Mouse (Mus musculus) bone marrow, adult 2 months (tissue): Measurements from ENCODE around the gene Gm3099. TPM values are rescaled to one million over a fixed set of nuclear protein-coding genes. Genes with fewer than 3 reads are reported as not detected.
"Not testable (repeated sequence)": the region's sequence is repeated elsewhere in the genome, so short reads cannot be mapped to it uniquely, and the experiment has no call there.

Experiments used
- H3K27ac ChIP-seq: fragments of 200-500 bp; 2 replicates; pipeline ENCODE4 v1.5.1; 2012; ENCODE audit warnings: low read depth, mild to moderate bottlenecking, control low read depth, inconsistent platforms, low read length; ENCODE audit not compliant: control insufficient read depth, poor library complexity, insufficient read depth
- H3K4me1 ChIP-seq: fragments of 200-500 bp; 2 replicates; pipeline ENCODE4 v1.6.1; 2011; ENCODE audit warnings: low read length; ENCODE audit not compliant: control insufficient read depth, insufficient read depth
- H3K4me3 ChIP-seq: fragments of 200-500 bp; replicated peaks from 2 replicates; pipeline ENCODE3; 2011; ENCODE audit warnings: mild to moderate bottlenecking, low read depth, low read length, control low read depth; ENCODE audit not compliant: control insufficient read depth
- WGBS: fragments of 180-500 bp; shearing (Covaris S2); methylation state at CpG from one replicate; pipeline ENCODE4 v1.1.7; 2018; 5-methylcytosine and 5-hydroxymethylcytosine counted together
- polyA plus RNA-seq: library from polyadenylated mRNA; stranded (reverse); fragments of >200 nt; gene quantifications from 2 replicates; pipeline ENCODE4 v1.2.4, GENCODE M21; 2011; ENCODE audit warnings: low replicate concordance; ENCODE audit not compliant: missing spikeins, insufficient read depth, insufficient read length

Gene Gm3099
- not detected in 2 replicates for polyA plus RNA-seq

DNA sequence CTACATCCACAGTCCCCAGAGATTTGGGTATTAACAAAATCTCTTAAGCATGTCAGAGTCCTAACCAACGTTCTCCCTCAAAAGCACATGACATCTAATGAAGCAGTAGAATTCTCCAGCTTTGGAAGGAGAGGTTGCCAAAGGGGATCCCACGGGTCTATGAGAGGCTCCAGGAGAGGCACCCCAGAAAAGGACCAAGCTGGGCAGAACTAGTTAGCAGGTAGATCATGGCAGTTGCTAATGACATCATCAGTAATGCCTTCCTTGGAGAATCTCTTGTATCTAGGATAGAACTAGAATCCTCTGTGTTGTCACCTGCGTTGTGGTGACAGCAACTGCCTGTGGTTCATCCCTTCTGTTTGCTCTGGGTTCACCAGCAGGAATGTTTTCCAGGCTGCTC is at the start of gene Gm3099:
Gene Gm3099 (plus strand): TSS at position 301 of the 400 bp plus-strand sequence.
- 83% methylated on average over 1 of the region's 3 CpGs for WGBS
- not testable (repeated sequence) for H3K27ac ChIP-seq, H3K4me1 ChIP-seq, H3K4me3 ChIP-seq

DNA sequence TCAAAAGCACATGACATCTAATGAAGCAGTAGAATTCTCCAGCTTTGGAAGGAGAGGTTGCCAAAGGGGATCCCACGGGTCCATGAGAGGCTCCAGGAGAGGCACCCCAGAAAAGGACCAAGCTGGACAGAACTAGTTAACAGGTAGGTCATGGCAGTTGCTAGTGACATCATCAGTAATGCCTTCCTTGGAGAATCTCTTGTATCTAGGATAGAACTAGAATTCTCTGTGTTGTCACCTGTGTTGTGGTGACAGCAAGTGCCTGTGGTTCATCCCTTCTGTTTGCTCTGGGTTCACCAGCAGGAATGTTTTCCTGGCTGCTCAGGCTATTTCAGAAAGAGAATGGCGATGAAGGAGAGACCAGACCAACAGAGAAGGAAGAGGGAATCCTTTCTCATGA is 34.9 kb upstream of the Gm3099 start, which contains the start of gene Gm3095:
Gene Gm3095 (plus strand): TSS at position 301 of the 400 bp plus-strand sequence.
- H3K4me1 ChIP-seq, H3K27ac ChIP-seq, H3K4me3 ChIP-seq: not testable (repeated sequence)
- no CpG with 5 or more reads among the region's 2 CpGs for WGBS

DNA sequence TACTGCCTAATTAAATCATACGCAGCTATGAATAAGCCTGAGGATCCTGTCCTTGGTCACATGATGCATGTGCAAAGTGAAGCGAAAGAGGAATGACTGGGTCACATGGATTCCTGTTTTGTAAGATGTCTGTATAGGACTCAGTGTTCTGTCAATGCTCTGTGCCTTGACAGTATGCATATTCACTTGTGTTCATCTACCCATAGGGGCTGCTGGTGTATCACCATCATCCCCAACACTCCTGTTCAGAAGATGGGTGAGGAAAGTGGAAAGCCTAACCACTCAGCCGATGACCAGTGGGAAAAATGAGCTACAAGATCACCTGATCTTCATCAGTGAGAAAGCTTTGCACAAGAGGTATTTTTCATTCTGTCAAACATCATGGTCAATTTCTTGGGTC is 25.4 kb downstream of the Gm3099 start, which contains the start of gene Gm5796:
Gene Gm5796 (plus strand): TSS at position 301 of the 400 bp plus-strand sequence.
- WGBS: 71% methylated on average over 1 of the region's 3 CpGs
- not testable (repeated sequence) for H3K27ac ChIP-seq, H3K4me1 ChIP-seq, H3K4me3 ChIP-seq

Other genes with a start within 250 kb of the Gm3099 start
- gene Gm3002, start 188.3 kb upstream of the Gm3099 start, polyA plus RNA-seq: not detected in 2 replicates
- gene Gm3033, start 152.1 kb upstream of the Gm3099 start, polyA plus RNA-seq: not detected in 2 replicates
- not detected in 2 replicates for gene Gm2916, start 114.2 kb upstream of the Gm3099 start, polyA plus RNA-seq
- not detected in 2 replicates for gene Gm3029, start 66.6 kb upstream of the Gm3099 start, polyA plus RNA-seq
- gene Gm3095, start 34.8 kb upstream of the Gm3099 start, polyA plus RNA-seq: not detected in 2 replicates
- not detected in 2 replicates for gene Gm5796, start 25.5 kb downstream of the Gm3099 start, polyA plus RNA-seq
- gene Gm3115, start 85.7 kb downstream of the Gm3099 start, polyA plus RNA-seq: not detected in 2 replicates
- not detected in 2 replicates for gene Gm8108, start 112.1 kb downstream of the Gm3099 start, polyA plus RNA-seq
- gene Gm3127, start 166.6 kb downstream of the Gm3099 start, polyA plus RNA-seq: not detected in 2 replicates
- gene Gm2974, start 184.2 kb downstream of the Gm3099 start, polyA plus RNA-seq: not detected in 2 replicates